In the genomic region with DNA sequence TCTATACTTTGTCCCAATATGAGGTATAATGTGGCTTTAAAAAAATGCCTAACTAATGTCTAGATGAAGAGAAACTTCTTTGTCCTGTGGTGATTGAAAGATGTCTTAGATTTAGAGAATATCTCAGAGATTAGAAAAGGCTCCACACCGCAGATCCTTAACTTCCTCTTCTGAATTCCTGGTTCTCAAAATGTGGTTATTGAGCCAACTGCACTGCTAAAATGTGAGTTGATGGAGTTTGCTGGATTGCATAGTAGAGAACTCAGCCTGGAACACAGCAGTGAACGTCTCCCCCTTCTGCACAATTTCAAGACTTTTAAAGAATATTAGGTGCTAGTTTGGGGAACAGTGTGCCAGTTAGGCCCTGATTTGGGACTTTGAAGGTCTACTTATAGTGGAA, we compare ENCODE assay signal across 25 mouse cellular contexts.
"Had no signal": no experiment of that assay in that cellular context is flagged by ENCODE, and none has a peak within 500 bp of the region (broad histone marks: within the 10 kb centered on the region; RNA-seq: fewer than 3 reads in every experiment).

No protein-coding gene starts in this region.

- H3K4me3 ChIP-seq: heart, embryonic 10.5 days; heart, embryonic 13.5 days; heart, embryonic 15.5 days; hindbrain, embryonic 13.5 days; hindbrain, embryonic 15.5 days; kidney, embryonic 15.5 days; left cerebral cortex, adult 2 months; limb, embryonic 13.5 days; limb, embryonic 15.5 days; liver, embryonic 12.5 days had no signal

- H3K4me1 ChIP-seq: heart, embryonic 10.5 days; heart, embryonic 13.5 days; heart, embryonic 15.5 days; hindbrain, embryonic 13.5 days; hindbrain, embryonic 15.5 days; kidney, embryonic 15.5 days; limb, embryonic 13.5 days; limb, embryonic 15.5 days; liver, embryonic 12.5 days had no signal

- DNase-seq: gastrocnemius, postnatal 14 days; gastrocnemius, postnatal 36 days; heart, adult 18-20 months; heart, postnatal 14 days; heart, postnatal 36 days; kidney, adult 11 months; kidney, adult 2 months; kidney, adult 9 months; kidney, postnatal 14 days; kidney, postnatal 36 days; layer of hippocampus, adult 9-11 months; layer of hippocampus, postnatal 36 days; left cerebral cortex, postnatal 4 days had no signal

- ATAC-seq: hindbrain, postnatal 0 days; intestine, embryonic 16.5 days; liver, embryonic 12.5 days had no signal
